25 mouse cellular contexts compared by ENCODE assay signal in genomic region chr1:151887631-151888030, GRCm38 (mm10).
DNase-seq lines count a peak whose midpoint lies in the region; ATAC-seq and TF ChIP-seq lines count a peak whose summit lies in the region.
"Had no signal": no experiment of that assay in that cellular context is flagged by ENCODE, and none has a peak within 500 bp of the region (broad histone marks: within the 10 kb centered on the region; RNA-seq: fewer than 3 reads in every experiment).

No protein-coding gene starts in this region.

- TF ChIP-seq CTCF in intestine, postnatal 0 days (IDR thresholded peaks at IDR 0.05; ENCODE audit: low read depth) = no peak
- no peak for TF ChIP-seq CTCF in stomach, postnatal 0 days (IDR thresholded peaks at IDR 0.05; ENCODE audit: low read depth)
- TF ChIP-seq CTCF in cerebellum, adult 2 months (IDR thresholded peaks at IDR 0.05; ENCODE audit: borderline replicate concordance, insufficient read depth, low read depth, low read length) = no peak

- no peak for ATAC-seq in heart, embryonic 11.5 days (replicated peaks; ENCODE audit: insufficient number of reproducible peaks, low FRiP score, low TSS enrichment)
- ATAC-seq in intestine, embryonic 16.5 days = no peak
- ATAC-seq in intestine, postnatal 0 days = no peak
- no peak for ATAC-seq in stomach, embryonic 14.5 days (ENCODE audit: insufficient number of reproducible peaks, insufficient read depth, low FRiP score, low read depth)
- ATAC-seq in stomach, postnatal 0 days (ENCODE audit: low FRiP score, low TSS enrichment) = no peak
- ATAC-seq: CD4-positive, CD25-positive, alpha-beta regulatory T cell, adult 4 months; forebrain, embryonic 13.5 days; hindbrain, embryonic 16.5 days; liver, embryonic 12.5 days; liver, postnatal 0 days had no signal

- no peak for DNase-seq in heart, adult 8-10 months (ENCODE audit: low spot score)
- DNase-seq in stomach, postnatal 0 days (ENCODE audit: low spot score) = no peak
- no peak for DNase-seq in cerebellum, adult 2 months
- DNase-seq: cerebellum, adult 11 months; cerebellum, adult 9-11 months; embryo, embryonic 11 days; gastrocnemius, postnatal 25 days; heart, adult 2 months; kidney, adult 11 months; kidney, postnatal 14 days; layer of hippocampus, adult 9-11 months; liver, postnatal 0 days; lung, postnatal 4 days had no signal

- H3K4me2 ChIP-seq in heart, embryonic 11.5 days = peak overlapping the region; percentile 11; the same call in 1 of the 2 replicates
- no peak overlapping the region for H3K4me2 ChIP-seq in intestine, embryonic 16.5 days (ENCODE audit: low read depth, low read length)
- no peak overlapping the region for H3K4me2 ChIP-seq in intestine, postnatal 0 days (replicated peaks; ENCODE audit: low read depth)
- H3K4me2 ChIP-seq in stomach, embryonic 14.5 days (replicated peaks; ENCODE audit: low read depth, low read length) = no peak overlapping the region
- H3K4me2 ChIP-seq in stomach, postnatal 0 days (replicated peaks; ENCODE audit: low read depth) = no peak overlapping the region
- H3K4me2 ChIP-seq: forebrain, embryonic 13.5 days; liver, embryonic 12.5 days; midbrain, embryonic 12.5 days; neural tube, embryonic 13.5 days had no signal

- no peaks in the 10 kb centered on the region for H3K27me3 ChIP-seq in heart, embryonic 11.5 days (ENCODE audit: control insufficient read depth, insufficient read depth, low read length)
- no peaks in the 10 kb centered on the region for H3K27me3 ChIP-seq in intestine, embryonic 16.5 days (replicated peaks; ENCODE audit: control insufficient read depth, insufficient read depth, low read length)
- H3K27me3 ChIP-seq in intestine, postnatal 0 days (replicated peaks; ENCODE audit: control insufficient read depth, insufficient read depth, low read length) = no peaks in the 10 kb centered on the region
- no peaks in the 10 kb centered on the region for H3K27me3 ChIP-seq in stomach, embryonic 14.5 days (ENCODE audit: control insufficient read depth, insufficient read depth, low read length)
- no peaks in the 10 kb centered on the region for H3K27me3 ChIP-seq in stomach, postnatal 0 days (ENCODE audit: control insufficient read depth, insufficient read depth, low read length)
- no peaks in the 10 kb centered on the region for H3K27me3 ChIP-seq in cerebellum, adult 2 months (ENCODE audit: control insufficient read depth, insufficient read depth, low read length)
- H3K27me3 ChIP-seq: forebrain, embryonic 13.5 days; liver, embryonic 12.5 days; midbrain, embryonic 12.5 days; neural tube, embryonic 13.5 days had no signal

- WGBS in heart, embryonic 11.5 days (ENCODE audit: insufficient replicate concordance) = 55% methylated on average over 5 of the region's 5 CpGs
- WGBS in intestine, embryonic 16.5 days = 53% methylated on average over 5 of the region's 5 CpGs
- WGBS in intestine, postnatal 0 days = 68% methylated on average over 5 of the region's 5 CpGs
- 50% methylated on average over 5 of the region's 5 CpGs for WGBS in stomach, embryonic 14.5 days
- WGBS in stomach, postnatal 0 days = 42% methylated on average over 5 of the region's 5 CpGs
- 23% methylated on average over 5 of the region's 5 CpGs for WGBS in cerebellum, adult 2 months

- H3K4me3 ChIP-seq in heart, embryonic 11.5 days (ENCODE audit: low read depth, low read length) = no peak overlapping the region
- no peak overlapping the region for H3K4me3 ChIP-seq in intestine, embryonic 16.5 days (ENCODE audit: low read length)
- H3K4me3 ChIP-seq in intestine, postnatal 0 days (ENCODE audit: low read depth, low read length) = no peak overlapping the region
- H3K4me3 ChIP-seq in stomach, embryonic 14.5 days (ENCODE audit: low read depth, low read length) = no peak overlapping the region
- no peak overlapping the region for H3K4me3 ChIP-seq in stomach, postnatal 0 days (ENCODE audit: low read depth, low read length)
- H3K4me3 ChIP-seq in cerebellum, adult 2 months (replicated peaks; ENCODE audit: insufficient read depth, low read depth, low read length) = no peak overlapping the region
- H3K4me3 ChIP-seq: forebrain, embryonic 13.5 days; heart, adult 2 months; liver, embryonic 12.5 days; megakaryocyte, embryonic 14.5 days; midbrain, embryonic 12.5 days; myocyte; neural tube, embryonic 13.5 days had no signal

- no peak overlapping the region for H3K27ac ChIP-seq in heart, embryonic 11.5 days (ENCODE audit: low read depth, low read length)
- peak overlapping the region; percentile 37 for H3K27ac ChIP-seq in intestine, embryonic 16.5 days (ENCODE audit: low read length)
- H3K27ac ChIP-seq in intestine, postnatal 0 days (ENCODE audit: low read depth, low read length) = no peak overlapping the region
- H3K27ac ChIP-seq in stomach, embryonic 14.5 days (ENCODE audit: low read length) = peak overlapping the region; percentile 66
- no peak overlapping the region; the same call in 1 of the 2 replicates for H3K27ac ChIP-seq in stomach, postnatal 0 days (replicated peaks)
- no peak overlapping the region for H3K27ac ChIP-seq in cerebellum, adult 2 months (ENCODE audit: insufficient read depth, low read length)
- H3K27ac ChIP-seq: forebrain, embryonic 13.5 days; heart, adult 2 months; liver, embryonic 12.5 days; midbrain, embryonic 12.5 days; neural tube, embryonic 13.5 days had no signal

- H3K9ac ChIP-seq in heart, embryonic 11.5 days (ENCODE audit: low read depth, low read length) = no peak overlapping the region
- H3K9ac ChIP-seq in intestine, embryonic 16.5 days (ENCODE audit: low read depth, low read length) = no peak overlapping the region
- no peak overlapping the region for H3K9ac ChIP-seq in intestine, postnatal 0 days (ENCODE audit: low read depth, low read length)
- H3K9ac ChIP-seq in stomach, embryonic 14.5 days (replicated peaks; ENCODE audit: low read depth, low read length) = no peak overlapping the region
- no peak overlapping the region for H3K9ac ChIP-seq in stomach, postnatal 0 days (ENCODE audit: low read length)
- H3K9ac ChIP-seq: forebrain, embryonic 13.5 days; liver, embryonic 12.5 days; liver, postnatal 0 days; midbrain, embryonic 12.5 days; neural tube, embryonic 13.5 days had no signal

- H3K4me1 ChIP-seq in heart, embryonic 11.5 days (ENCODE audit: control insufficient read depth, insufficient read depth, low read length) = peaks cover 31% of the 10 kb centered on the region
- peaks cover 22% of the 10 kb centered on the region for H3K4me1 ChIP-seq in intestine, embryonic 16.5 days (ENCODE audit: control insufficient read depth, insufficient read depth, low read length)
- H3K4me1 ChIP-seq in intestine, postnatal 0 days (replicated peaks; ENCODE audit: control insufficient read depth, insufficient read depth, low read length) = no peaks in the 10 kb centered on the region
- peaks cover 23% of the 10 kb centered on the region for H3K4me1 ChIP-seq in stomach, embryonic 14.5 days (ENCODE audit: control insufficient read depth, insufficient read depth, low read length)
- peaks cover 3% of the 10 kb centered on the region; the same call in 1 of the 2 replicates for H3K4me1 ChIP-seq in stomach, postnatal 0 days (replicated peaks; ENCODE audit: control insufficient read depth, insufficient read depth)
- peaks cover 22% of the 10 kb centered on the region for H3K4me1 ChIP-seq in cerebellum, adult 2 months (ENCODE audit: control insufficient read depth, insufficient read depth, low read length)
- H3K4me1 ChIP-seq: liver, embryonic 12.5 days had no signal

- TF ChIP-seq POLR2A in cerebellum, adult 2 months (IDR thresholded peaks at IDR 0.05; ENCODE audit: borderline replicate concordance, insufficient read depth, low read length) = no peak

- H3K36me3 ChIP-seq in heart, embryonic 11.5 days (ENCODE audit: control insufficient read depth, insufficient read depth, low read length) = no peaks in the 10 kb centered on the region
- H3K36me3 ChIP-seq in intestine, embryonic 16.5 days (ENCODE audit: control insufficient read depth, insufficient read depth, low read length) = no peaks in the 10 kb centered on the region
- H3K36me3 ChIP-seq in intestine, postnatal 0 days (ENCODE audit: control insufficient read depth, insufficient read depth) = no peaks in the 10 kb centered on the region
- H3K36me3 ChIP-seq in stomach, embryonic 14.5 days (ENCODE audit: control insufficient read depth, insufficient read depth, low read length) = no peaks in the 10 kb centered on the region
- no peaks in the 10 kb centered on the region for H3K36me3 ChIP-seq in stomach, postnatal 0 days (ENCODE audit: control insufficient read depth, insufficient read depth, low read length)
- H3K36me3 ChIP-seq: liver, embryonic 12.5 days had no signal

- H3K9me3 ChIP-seq in heart, embryonic 11.5 days (replicated peaks; ENCODE audit: control insufficient read depth, low read length) = no peaks in the 10 kb centered on the region
- no peaks in the 10 kb centered on the region for H3K9me3 ChIP-seq in intestine, embryonic 16.5 days (ENCODE audit: control insufficient read depth, low read length)
- no peaks in the 10 kb centered on the region for H3K9me3 ChIP-seq in intestine, postnatal 0 days (ENCODE audit: control insufficient read depth)
- H3K9me3 ChIP-seq in stomach, embryonic 14.5 days (ENCODE audit: control insufficient read depth, low read depth, low read length) = no peaks in the 10 kb centered on the region
- no peaks in the 10 kb centered on the region for H3K9me3 ChIP-seq in stomach, postnatal 0 days (ENCODE audit: control insufficient read depth, low read length)
- H3K9me3 ChIP-seq: forebrain, embryonic 13.5 days; liver, embryonic 12.5 days; megakaryocyte, embryonic 14.5 days; midbrain, embryonic 12.5 days; neural tube, embryonic 13.5 days had no signal

- no peak for TF ChIP-seq EP300 in stomach, postnatal 0 days (optimal IDR thresholded peaks at IDR 0.05)

Comparison
In these comparisons a context has a peak if more than half of its experiments do, and no peak if none do; other contexts are left out.
1. H3K27ac ChIP-seq: peak in intestine, embryonic 16.5 days (single experiment) and stomach, embryonic 14.5 days (single experiment); none in heart, embryonic 11.5 days (single experiment), intestine, postnatal 0 days (single experiment), stomach, postnatal 0 days (single experiment) and cerebellum, adult 2 months (single experiment).